Mouse (Mus musculus) left cerebral cortex, postnatal 14 days (tissue): ENCODE measurements around the gene Icam1. TPM values are rescaled to one million over a fixed set of nuclear protein-coding genes. Genes with fewer than 3 reads are reported as not detected.

ENCODE experiments used
- microRNA-seq, 2 experiments: library from miRNA; unstranded; fragments of <30 nt; microRNA quantifications; one replicate each; pipeline ENCODE4 v1.2.0; 2022
- total RNA-seq, 2 experiments: library from RNA; stranded (reverse); gene quantifications; 2 replicates each; pipeline ENCODE4 v1.2.3; 2021

The Icam1 gene
- total RNA-seq, 2 experiments from 2014 or later, result 3.0 to 3.6 TPM

Small RNA genes lying within 50 kb of the gene (microRNA-seq; reads per million reads assigned to microRNA genes)
- 0 reads per million in 2 experiments for gene Mir1900
- gene Mir7082, result 1.3 to 1.8 reads per million in 2 experiments

Other genes starting within 250 kb of the Icam1 start
- 1 to 10 TPM; 1.8 to 1.9 TPM for gene Col5a3, start 200.9 kb upstream of the Icam1 start, total RNA-seq
- not detected for gene Rdh8, start 197.5 kb upstream of the Icam1 start, total RNA-seq
- gene A230050P20Rik, start 147.3 kb upstream of the Icam1 start, total RNA-seq, result 10 to 100 TPM; 54.4 to 57.9 TPM
- gene Angptl6, start 136.3 kb upstream of the Icam1 start, total RNA-seq, result 10 to 100 TPM; 10.3 to 11.1 TPM
- 10 to 100 TPM; 22.8 to 25.7 TPM for gene Ppan, start 127.8 kb upstream of the Icam1 start, total RNA-seq
- 100 to 1,000 TPM; 119 to 124 TPM for gene Eif3g, start 117.4 kb upstream of the Icam1 start, total RNA-seq
- 10 to 100 TPM; 39.9 to 43.6 TPM for gene Dnmt1, start 56.1 kb upstream of the Icam1 start, total RNA-seq
- 1 to 10 TPM; 1.6 to 1.8 TPM for gene S1pr2, start 39.2 kb upstream of the Icam1 start, total RNA-seq
- gene Mrpl4, start 13.2 kb upstream of the Icam1 start, total RNA-seq, result 10 to 100 TPM; 58.7 to 62.9 TPM
- gene Icam4, start 13.4 kb downstream of the Icam1 start, total RNA-seq, result under 1 TPM in 1 of 2 experiments, not detected in 1; 0.86 TPM
- gene Icam5, start 16.1 kb downstream of the Icam1 start, total RNA-seq, result 100 to 1,000 TPM; 294 to 307 TPM
- 1 to 10 TPM in 1 of 2 experiments, not detected in 1; 1.8 TPM for gene Zglp1, start 51.1 kb downstream of the Icam1 start, total RNA-seq
- under 1 TPM; 0.72 to 0.90 TPM for gene Gm49373, start 57.1 kb downstream of the Icam1 start, total RNA-seq
- gene Fdx1l, start 57.6 kb downstream of the Icam1 start, total RNA-seq, result 10 to 100 TPM; 54.8 to 55.0 TPM
- gene Gm38431, start 76.0 kb downstream of the Icam1 start, total RNA-seq, result 1 to 10 TPM; 1.8 to 2.6 TPM
- gene Raver1, start 76.0 kb downstream of the Icam1 start, total RNA-seq, result 10 to 100 TPM; 30.0 to 30.9 TPM
- gene Tyk2, start 115.3 kb downstream of the Icam1 start, total RNA-seq, result 10 to 100 TPM; 11.7 to 12.0 TPM
- 100 to 1,000 TPM; 128 to 131 TPM for gene Cdc37, start 134.0 kb downstream of the Icam1 start, total RNA-seq
- 10 to 100 TPM; 76.2 to 79.6 TPM for gene Pde4a, start 149.7 kb downstream of the Icam1 start, total RNA-seq
- gene Keap1, start 223.4 kb downstream of the Icam1 start, total RNA-seq, result 10 to 100 TPM; 47.2 to 50.5 TPM
- 1 to 10 TPM; 3.4 to 5.2 TPM for gene S1pr5, start 232.5 kb downstream of the Icam1 start, total RNA-seq
- gene Atg4d, start 249.3 kb downstream of the Icam1 start, total RNA-seq, result 10 to 100 TPM; 35.3 to 37.5 TPM